Mouse (Mus musculus) erythroblast, embryonic 14.5 days (primary cell): ENCODE measurements around the gene Tcea2.

Experiments
- GATA1 ChIP-seq: IDR thresholded peaks from 2 replicates; pipeline ENCODE4 v1.6.1; 2012; ENCODE audit warnings: low read length, inconsistent platforms, mixed read lengths
- TAL1 ChIP-seq: IDR thresholded peaks from 3 replicates; pipeline ENCODE4 v1.6.1; 2012; ENCODE audit warnings: low read length, inconsistent platforms, mixed read lengths

DNA sequence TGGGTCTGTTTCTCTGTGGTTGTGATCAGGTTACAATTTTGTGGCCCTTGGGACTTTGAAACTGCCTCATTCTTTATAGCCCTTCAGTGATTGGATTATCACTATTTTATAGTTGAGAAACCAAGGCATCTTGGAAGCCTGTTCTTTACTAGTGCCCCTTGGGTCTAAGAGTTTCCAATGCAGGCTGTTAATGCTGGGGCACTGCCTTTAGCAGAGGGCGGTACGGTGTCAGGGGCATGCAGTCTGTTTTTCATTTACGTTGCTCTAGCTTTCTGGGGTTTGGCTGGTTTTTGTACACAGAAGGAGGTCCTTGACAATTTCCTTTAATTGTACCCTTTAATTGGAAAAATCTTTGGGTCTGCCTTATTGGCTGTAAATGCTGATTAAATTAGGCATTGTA lies 34.4 kb upstream of the Tcea2 start:
- TF ChIP-seq GATA1 (no peak), TAL1 (no peak)
